In the genomic region with DNA sequence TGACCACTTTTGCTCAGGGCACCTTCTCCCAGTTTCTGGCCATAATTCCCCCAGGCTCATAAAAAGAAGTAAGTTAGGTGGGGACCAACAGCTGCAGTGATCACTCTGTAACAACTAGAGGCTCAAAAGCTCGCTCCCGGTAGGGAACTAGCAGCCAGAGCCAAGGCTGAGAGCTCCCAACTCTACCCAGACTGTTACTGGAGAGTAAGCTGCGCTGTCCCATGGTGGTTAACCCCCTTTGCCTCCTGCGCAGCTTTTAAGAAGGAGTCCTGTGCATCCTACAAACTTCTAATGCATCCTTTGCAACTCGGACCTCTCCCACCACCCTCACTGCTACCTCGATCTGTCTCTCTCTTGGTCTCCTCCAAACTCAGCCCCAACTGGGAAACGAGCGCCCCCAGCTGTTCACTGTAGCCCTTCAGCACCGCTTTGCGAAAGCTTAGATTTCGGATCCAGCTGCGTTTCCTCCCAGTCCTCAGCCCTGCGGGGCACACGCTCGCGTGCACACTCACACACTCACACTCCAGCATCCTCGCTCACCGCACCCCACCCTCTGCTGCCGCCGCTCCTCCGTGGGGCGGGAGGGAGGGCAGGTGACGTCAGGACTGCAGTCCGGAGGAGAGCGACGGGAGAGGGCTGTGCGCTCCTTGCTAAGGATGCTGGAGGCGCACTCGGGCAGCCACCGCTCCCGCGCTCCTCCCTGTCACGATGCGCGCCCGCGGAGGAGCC, we compare ENCODE assay signal across 8 mouse cellular contexts. TPM values are rescaled to one million over a fixed set of nuclear protein-coding genes. Genes with fewer than 3 reads are reported as not detected.
DNase-seq lines count a peak whose midpoint lies in the region; ATAC-seq and TF ChIP-seq lines count a peak whose summit lies in the region.

A gene (plus strand): TSS at position 610 of the 729 bp plus-strand sequence.

- peak within 1 kb of the TSS; percentile 97 for H3K4me2 ChIP-seq in hindbrain, postnatal 0 days (ENCODE audit: low read depth, low read length)
- peak within 1 kb of the TSS; percentile 99 for H3K4me2 ChIP-seq in midbrain, embryonic 15.5 days

- H3K27me3 ChIP-seq in hindbrain, postnatal 0 days (ENCODE audit: insufficient read depth, low read length) = no peaks in the 10 kb centered on the region; the same call in 1 of the 2 replicates
- peaks cover 55% of the 10 kb centered on the region for H3K27me3 ChIP-seq in limb, embryonic 10.5 days (ENCODE audit: low read depth, poor library complexity, severe bottlenecking)
- peaks cover 33% of the 10 kb centered on the region for H3K27me3 ChIP-seq in midbrain, embryonic 15.5 days (replicated peaks)

- H3K9me3 ChIP-seq in hindbrain, postnatal 0 days (ENCODE audit: low read length) = no peaks in the 10 kb centered on the region
- H3K9me3 ChIP-seq in limb, embryonic 10.5 days (replicated peaks) = no peaks in the 10 kb centered on the region
- H3K9me3 ChIP-seq in midbrain, embryonic 15.5 days = no peaks in the 10 kb centered on the region

- peak; percentile 74 for TF ChIP-seq CTCF in hindbrain, postnatal 0 days (IDR thresholded peaks at IDR 0.05; ENCODE audit: low read depth)

- peak within 1 kb of the TSS; percentile 65 for H3K4me3 ChIP-seq in hindbrain, postnatal 0 days (ENCODE audit: low read length)
- peak within 1 kb of the TSS; percentile 61 for H3K4me3 ChIP-seq in limb, embryonic 10.5 days
- peak within 1 kb of the TSS; percentile 78 for H3K4me3 ChIP-seq in midbrain, embryonic 15.5 days

- peak within 1 kb of the TSS; percentile 45 for H3K9ac ChIP-seq in hindbrain, postnatal 0 days (replicated peaks; ENCODE audit: low read length)
- H3K9ac ChIP-seq in midbrain, embryonic 15.5 days = peak within 1 kb of the TSS; percentile 54

- WGBS in hindbrain, postnatal 0 days = under 1% methylated on average over 37 of the region's 37 CpGs
- WGBS in limb, embryonic 10.5 days = under 1% methylated on average over 37 of the region's 37 CpGs
- WGBS in midbrain, embryonic 15.5 days = under 1% methylated on average over 37 of the region's 37 CpGs

- DNase-seq in ovary, postnatal 14 days (ENCODE audit: low spot score) = peak; percentile 29
- no peak for DNase-seq in ovary, postnatal 10 days (ENCODE audit: low spot score)
- DNase-seq in embryo, embryonic 11 days = peak; percentile 86
- no peak for DNase-seq in gastrocnemius, postnatal 25 days
- DNase-seq in hindbrain, postnatal 0 days (ENCODE audit: low spot score) = peak; percentile 85
- DNase-seq in limb, embryonic 10.5 days (ENCODE audit: low spot score) = peak; percentile 78
- DNase-seq in thymus, postnatal 4 days = peak; percentile 41

- no peak within 1 kb of the TSS for H3K27ac ChIP-seq in hindbrain, postnatal 0 days
- no peak within 1 kb of the TSS for H3K27ac ChIP-seq in limb, embryonic 10.5 days
- no peak within 1 kb of the TSS for H3K27ac ChIP-seq in midbrain, embryonic 15.5 days

- H3K4me1 ChIP-seq in hindbrain, postnatal 0 days (ENCODE audit: insufficient read depth, low read length) = no peaks in the 10 kb centered on the region; the same call in 1 of the 2 replicates
- H3K4me1 ChIP-seq in limb, embryonic 10.5 days = peaks cover 16% of the 10 kb centered on the region
- H3K4me1 ChIP-seq in midbrain, embryonic 15.5 days = peaks cover 21% of the 10 kb centered on the region

- H3K36me3 ChIP-seq in hindbrain, postnatal 0 days (ENCODE audit: insufficient read depth, low read length) = no peaks in the 10 kb centered on the region
- no peaks in the 10 kb centered on the region for H3K36me3 ChIP-seq in limb, embryonic 10.5 days
- H3K36me3 ChIP-seq in midbrain, embryonic 15.5 days (replicated peaks) = no peaks in the 10 kb centered on the region

- peak; percentile 93 for ATAC-seq in hindbrain, postnatal 0 days
- ATAC-seq in midbrain, embryonic 15.5 days (replicated peaks) = peak; percentile 98

RNA-seq across cellular contexts. Expression of the gene that starts here (rescaled TPM):
- 10 to 100 TPM; 23.6 to 43.0 TPM for total RNA-seq in gastrocnemius, postnatal 25 days (2021)
- total RNA-seq in hindbrain, postnatal 0 days (2014; rRNA removed) = 13.8 and 14.8 TPM in 2 replicates
- polyA plus RNA-seq in hindbrain, postnatal 0 days (2015; fragmentation: Nextera tagmentation; extraction: Ambion mirVana) = 4.8 and 6.4 TPM in 2 replicates
- polyA plus RNA-seq in limb, embryonic 10.5 days (2016; fragmentation: Nextera tagmentation; extraction: Ambion mirVana) = 11.4 and 13.5 TPM in 2 replicates
- polyA plus RNA-seq in midbrain, embryonic 15.5 days (2015; fragmentation: Nextera tagmentation; extraction: Ambion mirVana) = 3.1 and 3.5 TPM in 2 replicates

Comparison
In these comparisons a context has a peak if more than half of its experiments do, and no peak if none do; other contexts are left out.
1. DNase-seq: peak in ovary, postnatal 14 days (single experiment), embryo, embryonic 11 days (single experiment), hindbrain, postnatal 0 days (single experiment), limb, embryonic 10.5 days (single experiment) and thymus, postnatal 4 days (single experiment); none in ovary, postnatal 10 days (single experiment) and gastrocnemius, postnatal 25 days (single experiment).
2. Peak in every context shown above with its lines, with median percentiles within 50 percentile points of each other: H3K4me3 ChIP-seq.